Mouse (Mus musculus) limb, embryonic 13.5 days (tissue): ENCODE measurements at regions not wholly inside any gene's neighbourhood (a gene's known extent, or its start where the extent isn't known, plus 50 kb on each side); places are given as distances from the start of the nearest gene placed in this dataset.

Experiments used
- ATAC-seq: fragments of 200-750 bp; cut with Nextera tagmentation; 2 replicates; pipeline ENCODE4 v1.8.0; 2017; ENCODE audit warnings: low read depth, moderate number of reproducible peaks, moderate TSS enrichment; ENCODE audit not compliant: low FRiP score
- H3K27ac ChIP-seq: fragments of 300-500 bp; sonication (generic); 2 replicates; pipeline ENCODE4 v1.5.1; 2015; ENCODE audit warnings: inconsistent platforms, mild to moderate bottlenecking, moderate library complexity
- H3K27me3 ChIP-seq: fragments of 300-500 bp; sonication (generic); 2 replicates; pipeline ENCODE4 v1.6.1; 2015; ENCODE audit warnings: mild to moderate bottlenecking, inconsistent platforms
- H3K36me3 ChIP-seq: fragments of 300-500 bp; sonication (generic); 2 replicates; pipeline ENCODE4 v1.6.1; 2015; ENCODE audit warnings: inconsistent platforms, mild to moderate bottlenecking, moderate library complexity
- H3K4me1 ChIP-seq: fragments of 300-500 bp; sonication (generic); 2 replicates; pipeline ENCODE4 v1.6.1; 2015; ENCODE audit warnings: inconsistent platforms
- H3K4me2 ChIP-seq: fragments of 300-500 bp; sonication (generic); replicated peaks from 2 replicates; pipeline ENCODE4 v1.6.1; 2015; ENCODE audit warnings: inconsistent platforms, mild to moderate bottlenecking, moderate library complexity
- H3K4me3 ChIP-seq: fragments of 300-500 bp; sonication (generic); 2 replicates; pipeline ENCODE4 v1.5.1; 2015; ENCODE audit warnings: moderate library complexity, mild to moderate bottlenecking, inconsistent platforms
- H3K9ac ChIP-seq: fragments of 300-500 bp; sonication (generic); 2 replicates; pipeline ENCODE4 v1.6.1; 2015; ENCODE audit warnings: mild to moderate bottlenecking, inconsistent platforms
- H3K9me3 ChIP-seq: fragments of 300-500 bp; sonication (generic); 2 replicates; pipeline ENCODE4 v1.6.1; 2016; ENCODE audit warnings: inconsistent platforms
- WGBS: fragments of 180-500 bp; shearing (Covaris S2); methylation state at CpG from one replicate; pipeline ENCODE4 v1.1.7; 2015; 5-methylcytosine and 5-hydroxymethylcytosine counted together

- peaks cover 4% of the 10 kb centered on the region; the same call in 1 of the 2 replicates for H3K27me3 ChIP-seq
- no peak overlapping the region for H3K4me3 ChIP-seq
- H3K4me1 ChIP-seq = peaks cover 5% of the 10 kb centered on the region; the same call in 1 of the 2 replicates
- H3K4me2 ChIP-seq = no peak overlapping the region
- no peak for ATAC-seq
- H3K36me3 ChIP-seq = no peaks in the 10 kb centered on the region
- no peak overlapping the region for H3K27ac ChIP-seq
- 69% methylated on average over 7 of the region's 7 CpGs for WGBS
- H3K9ac ChIP-seq = no peak overlapping the region
- H3K9me3 ChIP-seq = no peaks in the 10 kb centered on the region
Observed at GRCm38 (mm10) chr13:71532796-71533351, 430.6 kb downstream of the Irx1 start.

- H3K27me3 ChIP-seq = peaks cover 4% of the 10 kb centered on the region; the same call in 1 of the 2 replicates
- H3K36me3 ChIP-seq = no peaks in the 10 kb centered on the region
- H3K9ac ChIP-seq = no peak overlapping the region
- WGBS = 65% methylated on average over 14 of the region's 14 CpGs
- H3K9me3 ChIP-seq = no peaks in the 10 kb centered on the region
- ATAC-seq = no peak
- H3K4me3 ChIP-seq = no peak overlapping the region
- H3K27ac ChIP-seq = no peak overlapping the region
- H3K4me1 ChIP-seq = peaks cover 5% of the 10 kb centered on the region; the same call in 1 of the 2 replicates
- no peak overlapping the region for H3K4me2 ChIP-seq
Observed at GRCm38 (mm10) chr13:71529397-71530122, 434.0 kb downstream of the Irx1 start.

GRCm38 (mm10) chr13:71517776-71518175 is 445.7 kb downstream of the Irx1 start:
- Histone ChIP-seq H3K27ac (no peak overlapping the region), H3K4me1 (peaks cover 9% of the 10 kb centered on the region), H3K9me3 (no peaks in the 10 kb centered on the region), H3K4me3 (no peak overlapping the region), H3K27me3 (no peaks in the 10 kb centered on the region), H3K9ac (no peak overlapping the region), H3K36me3 (no peaks in the 10 kb centered on the region), H3K4me2 (no peak overlapping the region)
- no peak for ATAC-seq
- 85% methylated on average over 1 of the region's 1 CpGs for WGBS

GRCm38 (mm10) chr13:71513204-71513603 is 450.3 kb downstream of the Irx1 start:
- WGBS = 12% methylated on average over 6 of the region's 6 CpGs
- Histone ChIP-seq H3K36me3 (no peaks in the 10 kb centered on the region), H3K4me1 (peaks cover 28% of the 10 kb centered on the region), H3K27me3 (peaks cover 16% of the 10 kb centered on the region), H3K27ac (no peak overlapping the region), H3K4me3 (no peak overlapping the region), H3K4me2 (no peak overlapping the region), H3K9me3 (no peaks in the 10 kb centered on the region), H3K9ac (no peak overlapping the region)
- ATAC-seq = peak; percentile 57

GRCm38 (mm10) chr13:71507956-71508401 is 455.5 kb downstream of the Irx1 start:
- ATAC-seq = no peak
- peak overlapping the region; percentile 48; the same call in 1 of the 2 replicates for H3K4me2 ChIP-seq
- H3K9ac ChIP-seq = no peak overlapping the region
- peaks cover 28% of the 10 kb centered on the region for H3K27me3 ChIP-seq
- H3K4me3 ChIP-seq = no peak overlapping the region
- H3K9me3 ChIP-seq = no peaks in the 10 kb centered on the region
- H3K27ac ChIP-seq = no peak overlapping the region
- no peaks in the 10 kb centered on the region for H3K36me3 ChIP-seq
- 14% methylated on average over 9 of the region's 9 CpGs for WGBS
- H3K4me1 ChIP-seq = peaks cover 30% of the 10 kb centered on the region

- no peaks in the 10 kb centered on the region for H3K9me3 ChIP-seq
- peaks cover 28% of the 10 kb centered on the region for H3K27me3 ChIP-seq
- peaks cover 27% of the 10 kb centered on the region for H3K4me1 ChIP-seq
- no peak overlapping the region for H3K9ac ChIP-seq
- WGBS = 14% methylated on average over 10 of the region's 10 CpGs
- no peak overlapping the region for H3K4me3 ChIP-seq
- no peak overlapping the region for H3K27ac ChIP-seq
- peak overlapping the region; percentile 48 for H3K4me2 ChIP-seq
- ATAC-seq = 0 out of 2 replicates have a peak, but pooled peaks have one; percentile 18
- H3K36me3 ChIP-seq = no peaks in the 10 kb centered on the region
Observed at GRCm38 (mm10) chr13:71507421-71507931, 456.0 kb downstream of the Irx1 start.

GRCm38 (mm10) chr13:71506777-71507176 is 456.7 kb downstream of the Irx1 start:
- peaks cover 20% of the 10 kb centered on the region for H3K4me1 ChIP-seq
- H3K36me3 ChIP-seq = no peaks in the 10 kb centered on the region
- peaks cover 27% of the 10 kb centered on the region for H3K27me3 ChIP-seq
- ATAC-seq = no peak
- no peak overlapping the region for H3K9ac ChIP-seq
- H3K9me3 ChIP-seq = no peaks in the 10 kb centered on the region
- H3K4me3 ChIP-seq = no peak overlapping the region
- no peak overlapping the region for H3K27ac ChIP-seq
- peak overlapping the region; percentile 48 for H3K4me2 ChIP-seq
- 30% methylated on average over 7 of the region's 7 CpGs for WGBS

- H3K27ac ChIP-seq = no peak overlapping the region
- H3K9ac ChIP-seq = no peak overlapping the region
- no peaks in the 10 kb centered on the region for H3K4me1 ChIP-seq
- H3K4me2 ChIP-seq = no peak overlapping the region
- no peaks in the 10 kb centered on the region for H3K36me3 ChIP-seq
- H3K9me3 ChIP-seq = no peaks in the 10 kb centered on the region
- H3K27me3 ChIP-seq = peaks cover 6% of the 10 kb centered on the region; the same call in 1 of the 2 replicates
- WGBS = 76% methylated on average over 6 of the region's 6 CpGs
- H3K4me3 ChIP-seq = no peak overlapping the region
- ATAC-seq = no peak
Observed at GRCm38 (mm10) chr13:71489773-71490172, 473.8 kb downstream of the Irx1 start.

- no peaks in the 10 kb centered on the region for H3K27me3 ChIP-seq
- H3K9ac ChIP-seq = no peak overlapping the region
- no peak overlapping the region for H3K4me2 ChIP-seq
- no peaks in the 10 kb centered on the region for H3K9me3 ChIP-seq
- H3K4me3 ChIP-seq = no peak overlapping the region
- no peak overlapping the region for H3K27ac ChIP-seq
- H3K36me3 ChIP-seq = no peaks in the 10 kb centered on the region
- no peaks in the 10 kb centered on the region for H3K4me1 ChIP-seq
- ATAC-seq = no peak
Observed at GRCm38 (mm10) chr13:71481205-71481604, 482.3 kb downstream of the Irx1 start.

- Histone ChIP-seq H3K36me3 (no peaks in the 10 kb centered on the region), H3K27me3 (peaks cover 57% of the 10 kb centered on the region), H3K4me2 (no peak overlapping the region), H3K27ac (no peak overlapping the region), H3K4me1 (peaks cover 26% of the 10 kb centered on the region), H3K4me3 (no peak overlapping the region), H3K9ac (no peak overlapping the region), H3K9me3 (no peaks in the 10 kb centered on the region)
- no peak for ATAC-seq
- WGBS = 58% methylated on average over 3 of the region's 3 CpGs
Observed at GRCm38 (mm10) chr13:71461552-71461951, 502.0 kb downstream of the Irx1 start.

GRCm38 (mm10) chr13:71460607-71461006 is 502.9 kb downstream of the Irx1 start:
- H3K36me3 ChIP-seq = no peaks in the 10 kb centered on the region
- peaks cover 26% of the 10 kb centered on the region for H3K4me1 ChIP-seq
- ATAC-seq = no peak
- H3K27me3 ChIP-seq = peaks cover 65% of the 10 kb centered on the region
- no peak overlapping the region for H3K4me2 ChIP-seq
- no peak overlapping the region for H3K27ac ChIP-seq
- H3K9me3 ChIP-seq = no peaks in the 10 kb centered on the region
- H3K4me3 ChIP-seq = no peak overlapping the region
- 87% methylated on average over 2 of the region's 2 CpGs for WGBS
- H3K9ac ChIP-seq = no peak overlapping the region

- Histone ChIP-seq H3K36me3 (no peaks in the 10 kb centered on the region), H3K4me3 (no peak overlapping the region), H3K4me1 (peaks cover 26% of the 10 kb centered on the region), H3K27ac (no peak overlapping the region), H3K27me3 (peaks cover 70% of the 10 kb centered on the region), H3K9ac (no peak overlapping the region), H3K4me2 (no peak overlapping the region), H3K9me3 (no peaks in the 10 kb centered on the region)
- no peak for ATAC-seq
- 56% methylated on average over 9 of the region's 9 CpGs for WGBS
Observed at GRCm38 (mm10) chr13:71460097-71460496, 503.4 kb downstream of the Irx1 start.
